Mouse (Mus musculus) kidney, postnatal 10 days (tissue): ENCODE results near the gene Eipr1.
A peak's percentile ranks its signal among the peaks of the same experiment; 100 is the strongest.

ENCODE experiments used
- DNase-seq: peaks from one replicate; pipeline ENCODE4 v3.0.0; 2021; ENCODE audit warnings: mixed read lengths

The Eipr1 gene

GRCm38 (mm10) chr12:28780180-28780579 lies 28.6 kb downstream of the Eipr1 start:
- DNase-seq: no peak

- DNase-seq: no peak
Measured at GRCm38 (mm10) chr12:28782637-28783036, 31.0 kb downstream of the Eipr1 start.

- DNase-seq: peak; percentile 50
Measured at GRCm38 (mm10) chr12:28784355-28784754, 32.8 kb downstream of the Eipr1 start.

DNA sequence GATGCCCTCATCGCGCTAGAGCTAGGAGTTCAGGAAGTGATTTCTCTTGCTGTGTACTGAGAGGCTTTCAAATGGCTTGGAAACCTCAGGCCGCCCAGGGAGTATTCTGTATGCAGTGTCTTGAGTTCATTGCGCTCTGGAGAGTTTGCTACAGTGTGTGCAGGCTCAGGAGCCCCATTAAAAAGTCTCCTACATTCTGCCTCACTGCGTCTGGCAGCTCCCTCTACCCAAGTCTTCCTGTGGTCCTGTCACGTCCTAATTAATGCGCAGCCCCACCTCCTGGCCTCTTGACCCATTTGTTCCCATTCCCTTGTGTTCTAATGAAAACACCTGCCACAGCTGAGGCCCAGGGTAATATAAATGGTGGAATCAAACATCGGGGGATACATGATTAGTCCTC lies 33.3 kb downstream of the Eipr1 start:
- DNase-seq: no peak

DNA sequence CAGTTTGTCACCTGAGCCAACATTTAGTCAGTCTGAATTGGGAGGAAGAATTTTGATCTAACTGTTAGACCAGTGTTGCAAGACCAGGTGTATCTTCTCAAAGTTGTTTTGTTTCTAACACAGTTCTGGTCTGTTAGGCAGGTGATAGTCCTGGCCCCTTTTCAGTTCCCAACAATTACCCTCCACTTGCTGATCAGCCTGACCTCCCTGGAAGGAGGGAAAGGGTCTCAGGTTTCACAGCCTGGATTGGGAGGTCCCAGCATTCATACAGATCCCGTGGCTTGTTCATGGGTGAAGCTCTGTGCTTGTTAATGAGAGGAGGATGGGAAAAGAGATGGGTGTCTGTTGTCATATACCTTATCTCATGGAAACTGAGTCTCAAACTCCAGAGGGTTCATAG lies 33.7 kb downstream of the Eipr1 start:
- DNase-seq: no peak

GRCm38 (mm10) chr12:28786310-28786709 lies 34.7 kb downstream of the Eipr1 start:
- DNase-seq: no peak

DNA sequence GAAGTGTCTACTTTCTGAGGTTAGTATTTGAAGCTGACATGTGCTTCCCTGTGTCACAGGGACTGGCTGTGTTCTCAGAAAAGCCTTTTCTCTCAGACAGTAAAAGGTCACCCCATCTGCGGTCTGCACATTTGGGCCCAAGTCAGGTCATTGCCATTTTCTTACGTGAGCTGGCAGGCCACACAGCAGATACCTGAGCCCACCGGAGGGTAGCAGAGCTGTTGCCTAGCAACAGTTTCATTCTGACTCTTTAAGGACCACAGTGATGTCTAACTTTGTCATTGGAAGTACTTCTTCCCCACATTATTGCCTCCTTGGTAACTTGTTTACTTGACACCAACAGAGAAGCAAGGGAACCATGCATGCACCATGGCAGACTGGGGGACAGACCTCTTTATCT lies 41.0 kb downstream of the Eipr1 start:
- no peak for DNase-seq

- no peak for DNase-seq
Measured at GRCm38 (mm10) chr12:28793715-28794114, 42.1 kb downstream of the Eipr1 start.

DNA sequence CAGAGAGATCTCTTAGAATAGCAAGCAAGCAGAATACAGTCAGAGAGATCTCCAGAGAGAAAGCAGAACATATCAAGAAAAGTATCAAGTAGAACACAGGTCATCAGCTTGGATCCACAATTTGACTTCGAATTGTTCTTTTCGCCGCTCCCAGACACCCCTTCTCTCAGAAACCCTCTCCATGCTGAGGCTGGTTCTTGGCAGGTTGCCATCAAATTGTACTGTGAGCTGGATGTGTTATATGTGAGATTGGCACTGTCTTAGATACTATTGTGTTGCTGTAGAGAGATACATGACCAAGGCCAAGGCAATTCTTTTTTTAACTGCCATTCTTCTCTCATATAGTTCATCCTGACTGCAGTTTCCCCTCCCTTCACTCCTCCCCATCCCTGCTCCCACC lies 43.4 kb downstream of the Eipr1 start:
- DNase-seq: no peak

DNA sequence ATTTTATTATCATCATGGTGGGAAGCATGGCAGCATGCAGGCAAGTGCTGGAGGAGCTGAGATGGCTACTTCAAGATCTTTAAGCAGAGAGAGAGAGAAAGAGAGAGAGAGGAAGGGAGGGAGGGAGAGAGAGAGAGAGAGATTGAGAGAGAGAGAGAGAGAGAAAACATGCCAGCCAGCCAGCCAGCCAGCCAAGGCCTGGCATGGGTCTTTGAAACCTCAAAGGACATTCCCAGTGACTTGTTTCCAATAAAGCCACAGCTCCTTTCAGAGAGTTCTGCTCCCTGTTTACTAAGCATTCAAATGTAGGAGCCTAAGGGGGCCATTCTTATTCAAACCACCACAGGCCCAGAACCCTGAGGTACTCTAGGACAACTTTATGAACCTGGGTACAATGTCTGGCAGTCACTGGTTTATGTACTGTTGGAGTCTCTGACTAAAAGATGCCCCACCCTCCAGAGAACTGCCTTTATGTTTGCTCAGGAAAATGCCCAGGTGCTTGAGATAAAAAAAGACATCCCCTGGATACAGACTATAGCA lies 45.3 kb downstream of the Eipr1 start:
- DNase-seq: no peak

GRCm38 (mm10) chr12:28799798-28800411 lies 48.3 kb downstream of the Eipr1 start:
- DNase-seq: no peak

DNA sequence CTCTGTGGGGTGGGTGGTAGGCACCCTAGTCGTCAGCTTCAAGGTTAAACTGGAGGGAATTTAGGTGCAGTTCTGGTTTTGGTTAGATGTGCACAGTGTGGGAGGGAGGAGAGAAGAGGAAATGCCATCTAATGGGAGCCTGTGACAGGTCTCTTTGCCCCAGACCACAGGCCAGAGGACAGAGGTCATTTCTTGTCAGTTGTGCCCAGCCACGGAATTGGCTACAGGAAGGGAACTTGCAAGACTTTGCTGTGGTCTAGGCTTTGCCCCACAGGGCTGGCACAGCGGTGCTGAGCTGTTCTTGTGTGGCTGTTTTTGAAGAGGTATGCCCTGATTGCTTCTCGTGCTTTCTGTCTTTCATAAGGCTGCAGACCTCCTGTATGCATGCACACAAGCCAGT lies 48.8 kb downstream of the Eipr1 start:
- no peak for DNase-seq

DNA sequence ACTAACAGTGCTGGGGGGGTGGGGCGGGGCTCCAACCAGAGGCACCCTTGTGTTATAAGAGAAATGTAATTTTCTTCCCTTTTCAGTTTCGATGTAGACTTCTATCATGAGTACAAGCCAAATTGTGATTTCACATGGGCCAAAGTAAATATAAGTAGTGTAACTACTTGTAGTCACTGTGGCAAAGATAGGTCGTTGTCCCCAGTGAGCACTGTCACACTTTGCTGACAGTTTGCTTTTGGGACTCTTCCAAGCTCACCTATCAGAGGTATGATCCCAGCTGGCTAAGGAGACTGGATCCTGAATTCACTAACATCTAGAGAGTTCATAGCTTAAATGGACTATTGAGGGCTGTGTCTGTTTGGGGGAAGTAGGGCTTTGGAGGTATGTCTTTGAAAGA lies 49.3 kb downstream of the Eipr1 start:
- DNase-seq: no peak

GRCm38 (mm10) chr12:28801731-28802130 lies 50.1 kb downstream of the Eipr1 start:
- no peak for DNase-seq

GRCm38 (mm10) chr12:28803043-28803442 lies 51.4 kb downstream of the Eipr1 start:
- no peak for DNase-seq

- DNase-seq: no peak
Measured at GRCm38 (mm10) chr12:28804558-28805481, 53.2 kb downstream of the Eipr1 start.

DNA sequence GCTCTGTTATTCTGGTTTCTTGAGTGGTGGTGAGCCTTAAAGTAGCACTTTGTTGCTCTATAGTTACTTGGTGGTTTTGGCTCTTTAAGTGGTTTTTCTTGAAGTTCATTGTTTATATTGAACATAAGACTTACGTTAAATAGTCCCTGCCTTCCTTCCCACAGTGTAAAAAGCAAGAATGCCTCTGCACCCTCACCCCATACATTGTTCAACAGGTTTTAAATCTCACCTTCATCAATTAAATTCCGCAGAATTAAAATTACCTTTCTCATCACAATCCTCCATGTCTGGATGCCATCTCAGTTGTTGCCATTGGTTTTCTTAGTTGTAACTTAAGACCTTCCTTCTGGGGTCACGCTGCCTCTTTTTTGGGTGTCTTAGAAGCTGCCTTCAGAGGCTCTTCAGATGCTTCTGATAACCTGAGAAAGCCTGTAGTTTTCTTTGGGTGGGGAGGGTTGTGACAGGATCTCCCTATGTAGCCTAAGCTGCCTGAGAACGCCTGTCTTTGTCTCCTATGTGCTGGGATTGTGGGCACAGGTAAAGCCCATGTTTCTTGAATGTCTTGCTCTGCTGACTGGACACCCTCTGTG lies 57.3 kb downstream of the Eipr1 start:
- no peak for DNase-seq

DNA sequence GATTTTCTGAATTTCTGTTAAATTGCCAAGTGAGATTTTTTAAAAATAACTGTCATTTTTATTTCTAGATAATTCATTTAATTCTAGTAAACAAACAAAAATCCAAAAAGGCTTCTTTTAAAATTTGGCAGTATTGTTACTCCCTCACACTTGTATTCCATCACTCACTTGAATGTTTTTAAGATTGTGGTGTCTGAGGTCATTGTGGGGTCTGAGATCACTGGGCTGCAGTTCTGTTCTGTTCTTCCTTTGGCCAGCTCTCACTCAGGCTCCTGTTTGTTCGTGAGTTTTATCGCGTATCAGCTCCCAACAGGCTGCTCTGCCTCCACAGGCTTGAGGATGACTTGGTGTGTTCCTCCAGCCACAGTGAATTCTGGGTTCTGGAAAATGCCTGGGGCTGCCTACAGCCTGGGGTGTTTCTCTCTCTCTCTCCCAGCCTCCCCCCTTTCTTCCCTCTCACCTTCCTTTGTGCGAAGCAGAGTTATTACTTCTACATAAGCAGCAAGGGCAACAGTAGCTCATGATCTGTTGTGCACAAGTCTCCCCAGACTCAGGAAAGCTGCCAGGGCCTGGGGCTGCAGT lies 58.2 kb downstream of the Eipr1 start:
- peak; percentile 40 for DNase-seq

- no peak for DNase-seq
Measured at GRCm38 (mm10) chr12:28816681-28817426, 65.3 kb downstream of the Eipr1 start.

DNA sequence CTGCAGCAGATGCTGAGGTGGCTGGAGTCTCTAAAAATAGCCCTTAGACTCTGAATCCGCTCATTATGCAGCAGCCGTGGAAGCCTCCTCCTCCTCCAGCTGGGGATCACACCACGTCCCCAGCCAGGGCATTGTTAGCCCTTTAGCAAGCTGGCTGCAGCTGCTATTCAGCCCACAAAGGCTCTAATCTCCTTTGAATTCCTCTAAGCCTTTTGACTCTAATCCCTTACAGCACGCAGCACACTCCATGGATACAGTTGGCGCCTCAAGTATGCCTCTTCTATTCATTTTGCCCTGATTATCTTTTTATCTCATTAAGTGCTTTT lies 65.8 kb downstream of the Eipr1 start:
- DNase-seq: peak; percentile 76

GRCm38 (mm10) chr12:28817891-28818290 lies 66.3 kb downstream of the Eipr1 start:
- DNase-seq: no peak

GRCm38 (mm10) chr12:28823518-28823917 lies 71.9 kb downstream of the Eipr1 start:
- DNase-seq: no peak

GRCm38 (mm10) chr12:28829502-28829901 lies 77.9 kb downstream of the Eipr1 start:
- DNase-seq: no peak
